Mouse (Mus musculus): Measurements from ENCODE around the gene Hpn. TPM values are rescaled to one million over a fixed set of nuclear protein-coding genes. Genes with fewer than 3 reads are reported as not detected.

Hpn gene
- polyA plus RNA-seq, 1 experiment from 2014 or later: 3.4 TPM

DNA sequence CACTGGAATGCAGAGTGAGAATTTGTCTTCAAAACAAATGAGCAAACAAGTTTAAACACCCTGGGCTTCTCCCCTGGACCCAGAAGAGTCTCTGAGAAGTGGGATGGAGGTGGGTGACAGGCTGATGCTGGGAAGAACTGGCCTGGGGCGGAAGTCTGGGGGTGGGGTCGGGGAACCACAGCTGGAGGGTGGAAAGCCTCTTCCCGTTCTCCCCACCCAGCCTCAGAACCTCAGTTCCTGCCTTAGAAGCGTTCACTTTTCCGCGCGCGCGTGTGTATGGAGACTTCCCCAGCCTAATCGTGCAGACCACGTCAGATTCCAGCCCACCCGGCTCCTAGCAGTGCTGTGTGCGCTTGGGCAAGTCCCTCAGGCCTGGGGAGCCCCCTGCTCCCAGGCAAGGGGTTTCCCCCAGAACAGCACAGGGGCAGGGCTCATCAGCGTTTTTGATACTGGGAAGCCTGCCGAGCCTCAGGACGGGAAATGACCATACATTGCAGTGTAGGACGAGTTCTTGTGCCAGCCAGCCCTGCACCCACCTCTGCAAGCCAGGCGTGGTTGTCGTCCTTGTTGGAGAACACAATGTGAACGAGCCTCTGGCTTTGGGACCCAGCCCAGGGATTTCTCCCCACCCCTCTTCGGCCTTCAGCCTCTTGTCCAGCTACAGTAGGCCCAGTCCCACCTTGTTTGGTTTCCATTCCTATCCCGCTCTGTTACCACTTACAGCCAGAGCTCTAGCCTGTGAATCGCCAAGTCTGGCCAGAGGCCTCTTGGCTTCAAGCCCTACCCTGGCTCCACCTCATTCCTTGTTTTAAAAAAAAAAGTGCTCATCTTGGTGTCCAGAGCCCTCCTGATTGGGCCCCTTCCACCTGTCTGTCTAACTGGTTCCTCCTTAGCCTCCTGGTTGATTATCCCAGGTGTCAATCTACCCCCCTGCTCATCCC is 36.5 kb upstream of the Hpn start:
- Histone ChIP-seq H3K9ac (peak overlapping the region; percentile 92), H3K27ac (peak overlapping the region; percentile 94), H3K4me1 (peaks cover 44% of the 10 kb centered on the region), H3K36me3 (no peaks in the 10 kb centered on the region), H3K4me2 (peak overlapping the region; percentile 71), H3K4me3 (peak overlapping the region; percentile 92), H3K27me3 (no peaks in the 10 kb centered on the region), H3K9me3 (no peaks in the 10 kb centered on the region)
- WGBS: 9% methylated on average over 23 of the region's 23 CpGs
- peak; percentile 64 for ATAC-seq (ENCODE audit: insufficient number of reproducible peaks, low FRiP score, low TSS enrichment, low read depth)

- WGBS: under 1% methylated on average over 63 of the region's 63 CpGs
- Histone ChIP-seq H3K27me3 (no peaks in the 10 kb centered on the region), H3K9me3 (no peaks in the 10 kb centered on the region), H3K4me2 (peak overlapping the region; percentile 71), H3K4me1 (peaks cover 40% of the 10 kb centered on the region), H3K4me3 (peak overlapping the region; percentile 92), H3K36me3 (no peaks in the 10 kb centered on the region), H3K9ac (peak overlapping the region; percentile 92), H3K27ac (peak overlapping the region; percentile 94)
- peak; percentile 84 for ATAC-seq (ENCODE audit: insufficient number of reproducible peaks, low FRiP score, low TSS enrichment, low read depth)
Observed at GRCm38 (mm10) chr7:31150566-31151300, 35.6 kb upstream of the Hpn start.

- 1% methylated on average over 18 of the region's 20 CpGs for WGBS
- ATAC-seq (ENCODE audit: insufficient number of reproducible peaks, low FRiP score, low TSS enrichment, low read depth): no peak
Observed at GRCm38 (mm10) chr7:31149751-31150565, 34.9 kb upstream of the Hpn start.

GRCm38 (mm10) chr7:31149271-31149670 is 34.2 kb upstream of the Hpn start:
- 0 out of 2 replicates have a peak overlapping the region, but pooled peaks have one; percentile 17 for H3K9ac ChIP-seq
- H3K27ac ChIP-seq: peak overlapping the region; percentile 94; the same call in 1 of the 2 replicates
- peaks cover 38% of the 10 kb centered on the region for H3K4me1 ChIP-seq
- 28% methylated on average over 9 of the region's 9 CpGs for WGBS
- ATAC-seq (ENCODE audit: insufficient number of reproducible peaks, low FRiP score, low TSS enrichment, low read depth): no peak
- H3K27me3 ChIP-seq: no peaks in the 10 kb centered on the region
- peak overlapping the region; percentile 92 for H3K4me3 ChIP-seq
- no peaks in the 10 kb centered on the region for H3K9me3 ChIP-seq
- peak overlapping the region; percentile 71 for H3K4me2 ChIP-seq
- no peaks in the 10 kb centered on the region for H3K36me3 ChIP-seq

More at GRCm38 (mm10) chr7:31149751-31150565, 34.9 kb upstream of the Hpn start:
- no peaks in the 10 kb centered on the region for H3K9me3 ChIP-seq
- peak overlapping the region; percentile 94 for H3K27ac ChIP-seq
- H3K9ac ChIP-seq: peak overlapping the region; percentile 92
- no peaks in the 10 kb centered on the region for H3K27me3 ChIP-seq
- H3K4me2 ChIP-seq: peak overlapping the region; percentile 71
- H3K36me3 ChIP-seq: no peaks in the 10 kb centered on the region
- peak overlapping the region; percentile 92 for H3K4me3 ChIP-seq
- peaks cover 38% of the 10 kb centered on the region for H3K4me1 ChIP-seq

DNA sequence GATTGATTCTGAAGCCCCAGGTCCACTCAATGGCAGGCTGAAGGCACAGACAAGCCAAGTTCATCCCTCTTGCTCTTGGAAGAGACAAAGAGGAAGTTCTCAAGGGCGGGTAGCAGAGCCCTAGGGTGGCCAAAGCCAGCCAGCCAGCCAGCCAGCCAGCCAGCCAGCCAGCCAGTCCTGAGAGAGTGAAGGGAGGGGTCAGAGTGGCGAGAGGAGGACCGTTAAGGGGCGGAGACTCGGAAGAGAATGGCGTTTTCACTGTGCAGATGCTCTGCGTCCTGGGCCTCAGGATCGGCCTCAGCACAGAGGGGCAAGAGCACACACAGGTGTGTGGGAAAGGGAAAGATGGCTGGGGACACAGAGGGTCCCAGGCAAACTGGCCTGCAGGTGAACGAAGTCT is 33.7 kb upstream of the Hpn start:
- H3K4me1 ChIP-seq: peaks cover 38% of the 10 kb centered on the region
- H3K4me3 ChIP-seq: peak overlapping the region; percentile 92
- H3K27ac ChIP-seq: peak overlapping the region; percentile 44
- peaks cover 3% of the 10 kb centered on the region; the same call in 1 of the 2 replicates for H3K36me3 ChIP-seq
- H3K9me3 ChIP-seq: no peaks in the 10 kb centered on the region
- H3K4me2 ChIP-seq: peak overlapping the region; percentile 71
- 9% methylated on average over 9 of the region's 9 CpGs for WGBS
- 0 out of 2 replicates have a peak overlapping the region, but pooled peaks have one; percentile 20 for H3K9ac ChIP-seq
- H3K27me3 ChIP-seq: no peaks in the 10 kb centered on the region
- no peak for ATAC-seq (ENCODE audit: insufficient number of reproducible peaks, low FRiP score, low TSS enrichment, low read depth)

DNA sequence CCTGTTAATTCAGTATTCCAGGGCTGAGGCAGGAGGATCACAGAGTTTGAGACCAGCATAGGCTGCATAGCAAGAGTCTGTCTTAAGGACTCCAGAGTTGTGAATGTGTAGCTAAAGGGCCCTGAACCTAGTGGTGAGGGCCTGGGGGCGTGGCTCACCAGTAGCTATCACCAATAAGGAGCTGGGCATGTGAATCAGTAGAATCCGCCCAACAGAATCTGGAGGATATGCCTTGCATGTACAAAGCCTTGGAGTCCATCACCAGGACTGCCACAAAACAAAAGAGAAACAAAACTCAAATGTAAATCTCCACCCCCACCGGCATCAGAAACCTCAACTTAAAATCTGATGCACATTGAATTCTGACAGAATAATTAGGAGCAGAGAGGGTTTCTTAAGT is 33.0 kb upstream of the Hpn start:
- no peak for ATAC-seq (ENCODE audit: insufficient number of reproducible peaks, low FRiP score, low TSS enrichment, low read depth)
- peak overlapping the region; percentile 44; the same call in 1 of the 2 replicates for H3K27ac ChIP-seq
- peaks cover 9% of the 10 kb centered on the region for H3K36me3 ChIP-seq
- peaks cover 38% of the 10 kb centered on the region for H3K4me1 ChIP-seq
- no peaks in the 10 kb centered on the region for H3K27me3 ChIP-seq
- 63% methylated on average over 3 of the region's 3 CpGs for WGBS
- H3K9me3 ChIP-seq: no peaks in the 10 kb centered on the region
- H3K4me2 ChIP-seq: peak overlapping the region; percentile 71
- 0 out of 2 replicates have a peak overlapping the region, but pooled peaks have one; percentile 20 for H3K9ac ChIP-seq
- H3K4me3 ChIP-seq: peak overlapping the region; percentile 92

DNA sequence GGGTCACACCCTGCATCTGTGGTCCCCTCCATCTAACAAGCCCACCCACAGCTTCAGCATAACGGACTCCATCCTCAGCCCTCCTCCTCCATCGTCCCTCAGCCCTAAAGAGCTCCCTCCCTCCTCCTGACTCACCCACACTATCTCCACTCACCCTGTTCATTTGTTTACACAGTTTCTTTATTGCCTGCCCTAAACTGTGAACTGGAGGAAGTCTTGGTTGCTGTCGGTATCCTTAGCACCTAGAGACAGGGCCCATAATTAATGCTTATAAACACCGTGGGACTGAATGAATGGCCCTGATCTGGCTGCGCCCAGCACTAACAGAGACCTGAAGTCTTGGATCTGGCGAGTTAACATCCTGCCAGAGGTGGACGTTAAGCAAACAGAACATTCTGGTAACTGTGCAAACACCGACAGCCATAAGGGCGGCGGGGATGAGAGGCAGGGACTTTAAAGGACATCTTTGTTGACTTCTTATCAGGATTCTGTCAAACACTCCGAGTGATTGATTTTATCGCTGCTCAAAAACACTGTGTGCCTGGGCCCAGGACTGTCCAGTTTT is 30.6 kb upstream of the Hpn start:
- no peak for ATAC-seq (ENCODE audit: insufficient number of reproducible peaks, low FRiP score, low TSS enrichment, low read depth)
- Histone ChIP-seq H3K4me1 (peaks cover 27% of the 10 kb centered on the region), H3K27me3 (no peaks in the 10 kb centered on the region), H3K9me3 (no peaks in the 10 kb centered on the region), H3K27ac (peak overlapping the region; percentile 22; the same call in 1 of the 2 replicates), H3K36me3 (peaks cover 33% of the 10 kb centered on the region), H3K4me3 (no peak overlapping the region), H3K4me2 (no peak overlapping the region), H3K9ac (no peak overlapping the region)
- WGBS: 48% methylated on average over 12 of the region's 12 CpGs

DNA sequence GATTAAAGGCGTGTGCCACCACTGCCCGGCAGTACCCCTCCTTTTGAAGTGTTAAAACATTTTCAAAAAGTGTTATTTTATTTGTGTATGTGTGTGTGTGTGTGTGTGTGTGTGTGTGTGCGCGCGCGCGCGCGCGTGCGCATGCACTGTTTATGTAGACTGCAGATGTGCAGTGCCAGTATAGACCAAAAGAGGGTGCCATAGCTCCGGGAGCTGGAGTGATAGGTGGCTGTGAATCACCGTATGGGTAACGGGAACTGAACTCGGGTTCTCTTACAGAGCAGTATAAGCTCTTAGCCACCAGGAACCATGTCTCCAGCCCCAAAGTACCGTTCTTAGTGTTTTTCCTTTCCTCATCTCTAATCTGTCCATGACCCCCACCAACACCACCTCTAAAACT is 29.8 kb upstream of the Hpn start:
- Histone ChIP-seq H3K4me1 (peaks cover 26% of the 10 kb centered on the region), H3K4me2 (no peak overlapping the region), H3K36me3 (peaks cover 41% of the 10 kb centered on the region), H3K9ac (no peak overlapping the region), H3K9me3 (no peaks in the 10 kb centered on the region), H3K27me3 (no peaks in the 10 kb centered on the region), H3K4me3 (no peak overlapping the region), H3K27ac (no peak overlapping the region)
- WGBS: 96% methylated on average over 16 of the region's 16 CpGs
- ATAC-seq (ENCODE audit: insufficient number of reproducible peaks, low FRiP score, low TSS enrichment, low read depth): no peak

DNA sequence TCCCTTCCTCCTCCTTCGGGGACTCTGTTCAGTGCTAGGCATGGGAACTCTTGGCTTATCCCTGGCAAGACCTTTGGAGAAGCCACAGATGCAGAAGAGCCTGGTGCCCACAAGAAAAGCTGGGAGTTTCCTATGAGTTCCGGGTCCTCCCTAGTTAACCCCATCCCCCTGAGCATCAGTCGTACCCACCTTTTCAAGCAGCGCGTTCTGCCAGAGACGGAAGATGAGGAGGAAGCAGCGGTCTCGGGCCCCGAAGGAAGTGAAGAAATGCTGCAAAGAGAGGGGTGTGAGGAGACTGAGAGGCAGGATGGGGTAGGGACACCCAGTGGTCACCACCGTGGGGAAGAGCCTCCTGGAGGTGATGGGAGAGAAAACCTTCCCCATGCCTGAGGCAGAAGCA is 25.9 kb upstream of the Hpn start:
- Histone ChIP-seq H3K4me1 (no peaks in the 10 kb centered on the region; the same call in 1 of the 2 replicates), H3K4me3 (no peak overlapping the region), H3K36me3 (peaks cover 81% of the 10 kb centered on the region), H3K9ac (no peak overlapping the region), H3K9me3 (no peaks in the 10 kb centered on the region), H3K27me3 (no peaks in the 10 kb centered on the region), H3K27ac (no peak overlapping the region), H3K4me2 (no peak overlapping the region)
- no peak for ATAC-seq (ENCODE audit: insufficient number of reproducible peaks, low FRiP score, low TSS enrichment, low read depth)
- WGBS: 92% methylated on average over 10 of the region's 10 CpGs

GRCm38 (mm10) chr7:31140302-31140701 is 25.2 kb upstream of the Hpn start:
- no peaks in the 10 kb centered on the region for H3K27me3 ChIP-seq
- H3K9me3 ChIP-seq: no peaks in the 10 kb centered on the region
- no peak overlapping the region for H3K9ac ChIP-seq
- 88% methylated on average over 4 of the region's 4 CpGs for WGBS
- H3K4me3 ChIP-seq: no peak overlapping the region
- H3K4me2 ChIP-seq: no peak overlapping the region
- peaks cover 87% of the 10 kb centered on the region for H3K36me3 ChIP-seq
- no peak for ATAC-seq (ENCODE audit: insufficient number of reproducible peaks, low FRiP score, low TSS enrichment, low read depth)
- H3K27ac ChIP-seq: no peak overlapping the region
- H3K4me1 ChIP-seq: no peaks in the 10 kb centered on the region

- Histone ChIP-seq H3K9ac (no peak overlapping the region), H3K36me3 (peaks cover 93% of the 10 kb centered on the region), H3K4me2 (no peak overlapping the region), H3K4me3 (no peak overlapping the region), H3K4me1 (no peaks in the 10 kb centered on the region), H3K27me3 (no peaks in the 10 kb centered on the region), H3K9me3 (no peaks in the 10 kb centered on the region), H3K27ac (no peak overlapping the region)
- 64% methylated on average over 5 of the region's 5 CpGs for WGBS
- no peak for ATAC-seq (ENCODE audit: insufficient number of reproducible peaks, low FRiP score, low TSS enrichment, low read depth)
Observed at GRCm38 (mm10) chr7:31139765-31140164, 24.7 kb upstream of the Hpn start.

Measured in limb, embryonic 15.5 days (tissue).